Mouse (Mus musculus): ENCODE data around the gene Iqca. TPM values are rescaled to one million over a fixed set of nuclear protein-coding genes. Genes with fewer than 3 reads are reported as not detected.

Gene Iqca
- total and polyA plus RNA-seq, 2 experiments from 2014 or later: not detected

DNA sequence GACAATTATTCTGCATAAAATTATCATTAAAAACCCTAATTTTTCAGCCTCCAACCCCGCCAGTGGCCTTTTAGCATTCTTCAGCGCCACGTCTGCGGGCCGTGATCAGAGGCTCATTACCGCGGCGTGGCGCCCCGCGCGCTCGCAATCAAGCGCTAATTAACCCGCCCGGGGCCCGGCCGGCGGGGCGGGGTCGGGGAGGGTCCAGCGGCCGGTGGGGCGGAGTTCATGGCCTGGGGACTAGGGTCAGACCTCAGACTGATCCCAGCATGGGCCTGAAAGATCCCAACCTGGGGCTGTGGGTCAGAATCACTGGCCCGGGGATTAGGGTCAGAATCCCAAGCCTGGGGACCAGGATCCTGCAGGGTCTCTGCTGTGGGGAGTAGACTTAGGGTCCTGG lies 160.9 kb downstream of the Iqca start:
- 8% methylated on average over 25 of the region's 25 CpGs for WGBS
- peaks cover 9% of the 10 kb centered on the region; the same call in 1 of the 2 replicates for H3K27me3 ChIP-seq (ENCODE audit: control insufficient read depth, insufficient read depth, low read length)
- H3K4me3 ChIP-seq (ENCODE audit: low read depth, low read length): peak overlapping the region; percentile 29

More for the DNA sequence above, 160.9 kb downstream of the Iqca start:
- Histone ChIP-seq H3K9me3 (replicated peaks; ENCODE audit: control insufficient read depth, low read length) (no peaks in the 10 kb centered on the region), H3K27ac (ENCODE audit: low read depth) (no peak overlapping the region), H3K4me1 (ENCODE audit: control insufficient read depth, insufficient read depth) (peaks cover 11% of the 10 kb centered on the region), H3K36me3 (replicated peaks; ENCODE audit: control insufficient read depth, insufficient read depth, low read length) (no peaks in the 10 kb centered on the region), H3K4me2 (ENCODE audit: low read depth, low read length) (peak overlapping the region; percentile 53), H3K9ac (replicated peaks; ENCODE audit: low read depth, low read length) (no peak overlapping the region; the same call in 1 of the 2 replicates)
- ATAC-seq (ENCODE audit: insufficient read depth, low read depth) (no peak), DNase-seq (ENCODE audit: low spot score) (no peak)
- TF ChIP-seq EP300 (IDR thresholded peaks at IDR 0.05; ENCODE audit: low read depth): no peak

Other genes starting within 250 kb of the Iqca start
- not detected in 2 replicates for gene Gbx2, start 222.2 kb downstream of the Iqca start, total RNA-seq (2014; rRNA removed; ENCODE audit: low replicate concordance)
- not detected in 2 replicates for gene Gbx2, start 222.2 kb downstream of the Iqca start, polyA plus RNA-seq (2015; fragmentation: Nextera tagmentation; extraction: Ambion mirVana)
- 5.9 and 17.3 TPM in 2 replicates for gene Asb18, start 138.7 kb downstream of the Iqca start, total RNA-seq (2014; rRNA removed; ENCODE audit: low replicate concordance)
- 1.6 and 2.0 TPM in 2 replicates for gene Asb18, start 138.7 kb downstream of the Iqca start, polyA plus RNA-seq (2015; fragmentation: Nextera tagmentation; extraction: Ambion mirVana)
- gene Ackr3, start 50.6 kb upstream of the Iqca start, total RNA-seq (2014; rRNA removed; ENCODE audit: low replicate concordance): 13.5 and 21.3 TPM in 2 replicates
- gene Ackr3, start 50.6 kb upstream of the Iqca start, polyA plus RNA-seq (2015; fragmentation: Nextera tagmentation; extraction: Ambion mirVana): 22.5 and 25.5 TPM in 2 replicates